Mouse (Mus musculus) kidney, postnatal 10 days (tissue): Measurements from ENCODE around the gene Olfr115.

ENCODE experiments used
- DNase-seq: peaks from one replicate; pipeline ENCODE4 v3.0.0; 2021; ENCODE audit warnings: mixed read lengths

Gene Olfr115

DNA sequence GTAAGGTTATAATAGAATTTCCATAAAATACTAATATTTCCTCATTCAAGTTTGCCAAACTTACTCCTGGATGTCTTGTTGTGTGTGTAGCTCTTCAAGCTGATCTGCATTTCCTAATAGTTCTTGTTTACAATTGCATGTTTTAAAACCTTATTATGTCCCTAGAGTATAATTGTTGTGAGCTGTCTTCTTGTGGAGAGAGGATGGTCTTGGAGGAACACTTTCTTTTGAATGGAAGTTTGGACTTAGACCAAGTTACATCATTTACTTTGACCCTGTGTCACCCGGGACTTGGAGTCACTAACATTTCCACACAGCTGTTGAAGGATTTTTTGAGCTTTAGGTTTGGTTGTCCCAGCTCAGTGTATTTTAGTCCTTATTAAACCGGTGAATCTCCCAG lies at the start of gene Olfr115, which contains the start of gene Olfr116:
Gene Olfr115, minus strand, starts transcription at position 101 of the 400 bp plus-strand sequence.
Gene Olfr116, minus strand, starts transcription at position 191 of the 400 bp plus-strand sequence.
- no peak for DNase-seq

DNA sequence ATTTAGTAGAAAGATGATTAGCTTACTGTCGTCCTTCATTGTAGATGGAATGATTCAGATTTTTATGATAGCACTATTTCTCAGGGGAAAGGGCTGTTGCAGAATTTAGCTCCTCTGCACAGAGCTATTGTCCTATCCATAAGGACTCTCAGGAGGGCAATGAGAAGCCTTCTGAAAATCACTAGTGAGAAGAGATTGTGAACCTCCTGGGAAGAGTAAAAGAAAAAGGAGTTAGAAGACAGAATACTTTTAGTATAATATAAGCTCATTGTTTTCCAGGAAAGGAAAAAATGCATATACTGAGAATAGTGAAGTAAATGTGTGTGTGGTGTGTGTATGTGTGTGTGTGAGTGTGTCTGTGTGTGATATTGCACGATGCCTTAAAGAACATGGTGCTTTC lies 39.8 kb upstream of the Olfr115 start, which contains the start of gene Olfr118:
Gene Olfr118, plus strand, starts transcription at position 301 of the 400 bp plus-strand sequence.
- no peak for DNase-seq

DNA sequence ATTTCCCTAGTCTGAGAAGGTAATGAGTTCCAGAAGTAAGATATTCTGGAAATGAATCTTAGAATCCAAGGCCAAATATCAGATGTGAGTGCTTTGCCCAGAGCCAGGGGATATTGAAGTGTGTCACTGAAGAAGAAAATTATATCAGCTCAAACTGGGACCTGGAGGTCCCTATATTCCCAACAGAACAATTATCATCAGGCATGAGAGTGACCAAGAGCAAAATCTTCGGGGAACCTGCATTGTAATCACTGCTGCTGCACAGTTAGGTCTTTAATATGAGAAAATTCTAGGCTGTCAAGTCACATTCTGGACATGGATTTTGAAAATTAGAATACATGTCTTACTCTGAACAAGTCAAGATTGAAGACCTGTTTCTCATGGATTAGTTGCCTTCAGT lies 36.8 kb upstream of the Olfr115 start, which contains the start of gene Olfr117:
Gene Olfr117, minus strand, starts transcription at position 101 of the 400 bp plus-strand sequence.
- no peak for DNase-seq

DNA sequence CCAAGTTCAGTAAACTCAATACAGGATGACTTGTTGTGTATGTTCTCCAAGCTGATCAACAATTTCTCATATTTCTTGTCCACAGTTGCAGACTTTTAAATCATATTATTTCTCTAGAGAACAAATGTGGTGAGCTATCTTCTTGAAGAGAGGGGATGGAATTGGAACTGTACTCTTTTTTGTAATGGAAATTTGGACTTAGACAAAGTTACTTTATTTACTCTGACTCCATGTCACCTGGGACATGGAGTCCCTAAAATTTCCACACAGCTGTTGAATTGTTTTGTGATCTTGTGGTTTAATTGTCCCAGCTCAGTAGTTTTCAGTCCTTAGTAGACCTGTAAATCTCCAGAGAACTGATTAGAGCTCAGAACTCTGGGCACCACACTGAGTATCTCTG lies 34.3 kb downstream of the Olfr115 start, which contains the start of gene Olfr114:
Gene Olfr114, minus strand, starts transcription at position 101 of the 400 bp plus-strand sequence.
- no peak for DNase-seq

DNA sequence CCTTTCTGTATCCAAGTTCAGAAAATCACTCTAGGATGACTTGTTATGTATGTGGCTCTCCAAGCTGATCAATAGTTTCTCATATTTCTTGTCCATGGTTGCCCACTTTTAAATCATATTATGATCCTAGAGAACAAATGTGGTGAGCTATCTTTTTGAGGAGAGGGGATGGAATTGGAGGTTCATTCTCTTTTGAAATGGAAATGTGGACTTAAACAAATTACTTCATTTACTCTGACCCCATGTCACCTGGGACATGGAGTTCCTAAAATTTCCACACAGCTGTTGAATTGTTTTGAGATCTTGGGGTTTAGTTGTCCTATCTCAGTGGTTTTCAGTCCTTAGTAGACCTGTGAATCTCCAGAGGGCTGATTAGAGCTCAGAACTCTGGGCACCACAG lies 49.3 kb downstream of the Olfr115 start, which contains the start of gene Olfr113:
Gene Olfr113, minus strand, starts transcription at position 101 of the 400 bp plus-strand sequence.
- DNase-seq: no peak

DNA sequence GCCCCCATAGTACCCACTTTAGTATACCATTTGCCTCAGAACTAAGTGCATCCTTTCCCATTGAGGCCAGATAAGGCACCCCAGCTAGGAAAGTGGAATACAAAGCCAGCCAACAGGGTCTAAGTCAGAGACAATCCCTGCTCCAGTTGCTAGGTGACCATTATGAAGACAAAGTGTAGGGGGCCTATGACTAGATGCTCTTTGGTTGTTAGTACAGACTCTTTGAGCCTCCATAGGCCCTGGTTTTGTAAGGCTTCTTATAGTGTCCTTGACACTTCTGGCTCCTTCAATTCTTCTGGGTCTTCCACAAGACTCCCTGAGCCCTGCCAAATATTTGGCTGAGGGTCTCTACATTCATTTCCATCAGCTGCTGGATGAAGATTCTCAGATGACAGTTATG lies 57.6 kb downstream of the Olfr115 start, which contains the start of gene Olfr112:
Gene Olfr112, minus strand, starts transcription at position 101 of the 400 bp plus-strand sequence.
- no peak for DNase-seq
